Mouse (Mus musculus) liver, embryonic 12.5 days (tissue): Measurements from ENCODE around the gene Csnk1g2. TPM values are rescaled to one million over a fixed set of nuclear protein-coding genes. Genes with fewer than 3 reads are reported as not detected.

Experiments
- ATAC-seq: fragments of 200-750 bp; cut with Nextera tagmentation; 2 replicates; pipeline ENCODE4 v1.8.0; 2017; ENCODE audit warnings: moderate number of reproducible peaks, mild to moderate bottlenecking, moderate library complexity
- H3K27ac ChIP-seq: fragments of 300-500 bp; sonication (generic); 2 replicates; pipeline ENCODE4 v1.5.1; 2016; ENCODE audit warnings: mild to moderate bottlenecking
- H3K27me3 ChIP-seq: fragments of 300-500 bp; sonication (generic); replicated peaks from 2 replicates; pipeline ENCODE4 v1.6.1; 2016; ENCODE audit warnings: mild to moderate bottlenecking, moderate library complexity
- H3K36me3 ChIP-seq: fragments of 300-500 bp; sonication (generic); 2 replicates; pipeline ENCODE4 v1.6.1; 2016; ENCODE audit warnings: mild to moderate bottlenecking, moderate library complexity
- H3K4me1 ChIP-seq: fragments of 300-500 bp; sonication (generic); 2 replicates; pipeline ENCODE4 v1.6.1; 2016
- H3K4me2 ChIP-seq: fragments of 300-500 bp; sonication (generic); 2 replicates; pipeline ENCODE4 v1.6.1; 2016; ENCODE audit warnings: mild to moderate bottlenecking, moderate library complexity
- H3K4me3 ChIP-seq: fragments of 300-500 bp; sonication (generic); 2 replicates; pipeline ENCODE4 v1.5.1; 2016; ENCODE audit warnings: mild to moderate bottlenecking, moderate library complexity
- H3K9ac ChIP-seq: fragments of 300-500 bp; sonication (generic); 2 replicates; pipeline ENCODE4 v1.6.1; 2016; ENCODE audit warnings: mild to moderate bottlenecking, moderate library complexity
- H3K9me3 ChIP-seq: fragments of 300-500 bp; sonication (generic); replicated peaks from 2 replicates; pipeline ENCODE4 v1.6.1; 2016; ENCODE audit warnings: mild to moderate bottlenecking, moderate library complexity
- WGBS: fragments of 180-500 bp; shearing (Covaris S2); methylation state at CpG from one replicate; pipeline ENCODE4 v1.1.7; 2016; ENCODE audit not compliant: insufficient replicate concordance; 5-methylcytosine and 5-hydroxymethylcytosine counted together
- microRNA-seq: library from miRNA; unstranded; fragments of <30 nt; microRNA quantifications from one replicate; pipeline ENCODE4, GENCODE M21; 2017
- polyA plus RNA-seq: library from polyadenylated mRNA; unstranded; fragments of >200 nt; fragmentation: Nextera tagmentation; extraction: Ambion mirVana; gene quantifications from 2 replicates; pipeline ENCODE4 v1.2.1, GENCODE M21; 2016

Gene Csnk1g2
- polyA plus RNA-seq, 1 experiment from 2014 or later = 106 TPM

GRCm38 (mm10) chr10:80679556-80680259 lies 57.1 kb downstream of the Csnk1g2 start:
- H3K36me3 ChIP-seq = peaks cover 16% of the 10 kb centered on the region; the same call in 1 of the 2 replicates
- H3K4me1 ChIP-seq = peaks cover 63% of the 10 kb centered on the region

GRCm38 (mm10) chr10:80680260-80680696 lies 57.6 kb downstream of the Csnk1g2 start:
- peak overlapping the region; percentile 19; the same call in 1 of the 2 replicates for H3K9ac ChIP-seq

More at GRCm38 (mm10) chr10:80679556-80680259, 57.1 kb downstream of the Csnk1g2 start:
- 57% methylated on average over 9 of the region's 9 CpGs for WGBS
- H3K27ac ChIP-seq = peak overlapping the region; percentile 100
- no peak for ATAC-seq
- H3K27me3 ChIP-seq = no peaks in the 10 kb centered on the region
- H3K9ac ChIP-seq = peak overlapping the region; percentile 19
- H3K4me3 ChIP-seq = no peak overlapping the region
- no peaks in the 10 kb centered on the region for H3K9me3 ChIP-seq
- 0 out of 2 replicates have a peak overlapping the region, but pooled peaks have one; percentile 92 for H3K4me2 ChIP-seq

GRCm38 (mm10) chr10:80682003-80682402 lies 59.4 kb downstream of the Csnk1g2 start:
- no peak overlapping the region for H3K4me3 ChIP-seq
- peaks cover 39% of the 10 kb centered on the region for H3K36me3 ChIP-seq
- no peaks in the 10 kb centered on the region for H3K27me3 ChIP-seq
- WGBS = 89% methylated on average over 6 of the region's 6 CpGs
- H3K4me1 ChIP-seq = peaks cover 73% of the 10 kb centered on the region
- H3K9ac ChIP-seq = no peak overlapping the region
- peak overlapping the region; percentile 33; the same call in 1 of the 2 replicates for H3K27ac ChIP-seq
- no peaks in the 10 kb centered on the region for H3K9me3 ChIP-seq
- H3K4me2 ChIP-seq = no peak overlapping the region
- no peak for ATAC-seq

More at GRCm38 (mm10) chr10:80680260-80680696, 57.6 kb downstream of the Csnk1g2 start:
- Histone ChIP-seq H3K27ac (peak overlapping the region; percentile 100), H3K4me1 (peaks cover 63% of the 10 kb centered on the region), H3K4me3 (no peak overlapping the region), H3K9me3 (no peaks in the 10 kb centered on the region), H3K27me3 (no peaks in the 10 kb centered on the region), H3K4me2 (no peak overlapping the region), H3K36me3 (peaks cover 21% of the 10 kb centered on the region)
- WGBS = 63% methylated on average over 2 of the region's 2 CpGs
- ATAC-seq = no peak

- Histone ChIP-seq H3K4me1 (peaks cover 62% of the 10 kb centered on the region), H3K9me3 (no peaks in the 10 kb centered on the region), H3K27ac (peak overlapping the region; percentile 98), H3K36me3 (peaks cover 51% of the 10 kb centered on the region), H3K27me3 (no peaks in the 10 kb centered on the region), H3K4me3 (no peak overlapping the region), H3K4me2 (no peak overlapping the region), H3K9ac (peak overlapping the region; percentile 73; the same call in 1 of the 2 replicates)
- ATAC-seq = no peak
- WGBS = 83% methylated on average over 1 of the region's 1 CpGs
Observed at GRCm38 (mm10) chr10:80683647-80684046, 61.0 kb downstream of the Csnk1g2 start.

GRCm38 (mm10) chr10:80684214-80684613 lies 61.6 kb downstream of the Csnk1g2 start:
- no peak overlapping the region for H3K4me3 ChIP-seq
- H3K4me1 ChIP-seq = peaks cover 56% of the 10 kb centered on the region
- no peaks in the 10 kb centered on the region for H3K27me3 ChIP-seq
- peak overlapping the region; percentile 73 for H3K9ac ChIP-seq
- peak overlapping the region; percentile 67 for H3K4me2 ChIP-seq
- H3K27ac ChIP-seq = peak overlapping the region; percentile 98
- peak; percentile 69 for ATAC-seq
- H3K9me3 ChIP-seq = no peaks in the 10 kb centered on the region
- peaks cover 57% of the 10 kb centered on the region for H3K36me3 ChIP-seq
- 46% methylated on average over 6 of the region's 6 CpGs for WGBS

- H3K4me1 ChIP-seq = peaks cover 48% of the 10 kb centered on the region
- H3K4me3 ChIP-seq = peak overlapping the region; percentile 25
- H3K9ac ChIP-seq = peak overlapping the region; percentile 73
- peaks cover 65% of the 10 kb centered on the region for H3K36me3 ChIP-seq
- WGBS = 26% methylated on average over 4 of the region's 4 CpGs
- no peaks in the 10 kb centered on the region for H3K27me3 ChIP-seq
- no peaks in the 10 kb centered on the region for H3K9me3 ChIP-seq
- peak; percentile 85 for ATAC-seq
- peak overlapping the region; percentile 67 for H3K4me2 ChIP-seq
- H3K27ac ChIP-seq = peak overlapping the region; percentile 98
Observed at GRCm38 (mm10) chr10:80684984-80685383, 62.3 kb downstream of the Csnk1g2 start.

GRCm38 (mm10) chr10:80686617-80687016 lies 64.0 kb downstream of the Csnk1g2 start:
- Histone ChIP-seq H3K4me3 (no peak overlapping the region), H3K27me3 (no peaks in the 10 kb centered on the region), H3K4me2 (no peak overlapping the region), H3K36me3 (peaks cover 81% of the 10 kb centered on the region), H3K27ac (peak overlapping the region; percentile 98), H3K9ac (peak overlapping the region; percentile 1; the same call in 1 of the 2 replicates), H3K4me1 (peaks cover 47% of the 10 kb centered on the region), H3K9me3 (no peaks in the 10 kb centered on the region)
- 76% methylated on average over 3 of the region's 3 CpGs for WGBS
- ATAC-seq = no peak

- no peaks in the 10 kb centered on the region for H3K9me3 ChIP-seq
- H3K4me2 ChIP-seq = no peak overlapping the region
- 51% methylated on average over 5 of the region's 5 CpGs for WGBS
- no peak overlapping the region for H3K4me3 ChIP-seq
- H3K36me3 ChIP-seq = peaks cover 86% of the 10 kb centered on the region
- peak; percentile 36; the same call in 1 of the 2 replicates for ATAC-seq
- 0 out of 2 replicates have a peak overlapping the region, but pooled peaks have one; percentile 37 for H3K27ac ChIP-seq
- no peak overlapping the region for H3K9ac ChIP-seq
- no peaks in the 10 kb centered on the region for H3K27me3 ChIP-seq
- H3K4me1 ChIP-seq = peaks cover 59% of the 10 kb centered on the region
Observed at GRCm38 (mm10) chr10:80687850-80688249, 65.2 kb downstream of the Csnk1g2 start.

Small RNA genes within 50 kb of the gene (microRNA-seq; reads per million reads assigned to microRNA genes)
- not detected for gene Mir6912

Other genes starting within 250 kb of the Csnk1g2 start
- 2.1 TPM in 2 replicates for gene Mex3d, start 235.2 kb upstream of the Csnk1g2 start, polyA plus RNA-seq
- gene Mbd3, start 223.3 kb upstream of the Csnk1g2 start, polyA plus RNA-seq = 134 and 140 TPM in 2 replicates
- gene Uqcr11, start 216.0 kb upstream of the Csnk1g2 start, polyA plus RNA-seq = 594 and 628 TPM in 2 replicates
- gene Tcf3, start 189.2 kb upstream of the Csnk1g2 start, polyA plus RNA-seq = 110 and 115 TPM in 2 replicates
- gene Onecut3, start 128.0 kb upstream of the Csnk1g2 start, polyA plus RNA-seq = 0.29 and 0.33 TPM in 2 replicates
- gene Atp8b3, start 83.7 kb upstream of the Csnk1g2 start, polyA plus RNA-seq = 0.02 and 0.08 TPM in 2 replicates
- gene Rexo1, start 61.3 kb upstream of the Csnk1g2 start, polyA plus RNA-seq = 23.2 and 23.9 TPM in 2 replicates
- gene Klf16, start 45.5 kb upstream of the Csnk1g2 start, polyA plus RNA-seq = 24.0 and 24.7 TPM in 2 replicates
- 86.4 and 88.9 TPM in 2 replicates for gene Abhd17a, start 32.5 kb upstream of the Csnk1g2 start, polyA plus RNA-seq
- 63.3 and 65.2 TPM in 2 replicates for gene Scamp4, start 20.0 kb upstream of the Csnk1g2 start, polyA plus RNA-seq
- gene Adat3, start 20.0 kb upstream of the Csnk1g2 start, polyA plus RNA-seq = 7.0 and 7.4 TPM in 2 replicates
- gene Gm49322, start 16.8 kb upstream of the Csnk1g2 start, polyA plus RNA-seq = 2.6 and 3.0 TPM in 2 replicates
- 26.0 and 27.3 TPM in 2 replicates for gene Btbd2, start 34.2 kb downstream of the Csnk1g2 start, polyA plus RNA-seq
- gene Mknk2, start 55.3 kb downstream of the Csnk1g2 start, polyA plus RNA-seq = 124 and 125 TPM in 2 replicates
- gene Mob3a, start 79.1 kb downstream of the Csnk1g2 start, polyA plus RNA-seq = 43.9 and 45.3 TPM in 2 replicates
- gene Izumo4, start 79.3 kb downstream of the Csnk1g2 start, polyA plus RNA-seq = 10.1 and 10.6 TPM in 2 replicates
- gene Ap3d1, start 119.4 kb downstream of the Csnk1g2 start, polyA plus RNA-seq = 36.5 and 38.2 TPM in 2 replicates
- 15.7 TPM in 2 replicates for gene Dot1l, start 132.4 kb downstream of the Csnk1g2 start, polyA plus RNA-seq
- 53.5 and 54.1 TPM in 2 replicates for gene Sf3a2, start 175.4 kb downstream of the Csnk1g2 start, polyA plus RNA-seq
- 134 and 137 TPM in 2 replicates for gene Plekhj1, start 175.8 kb downstream of the Csnk1g2 start, polyA plus RNA-seq
- gene Amh, start 182.4 kb downstream of the Csnk1g2 start, polyA plus RNA-seq = 0.07 TPM in 1 of 2 replicates, not detected in the other
- gene Jsrp1, start 190.7 kb downstream of the Csnk1g2 start, polyA plus RNA-seq = 0.18 and 0.46 TPM in 2 replicates
- 1,528 and 1,635 TPM in 2 replicates for gene Oaz1, start 203.8 kb downstream of the Csnk1g2 start, polyA plus RNA-seq
- gene Lingo3, start 221.2 kb downstream of the Csnk1g2 start, polyA plus RNA-seq = not detected in 2 replicates
- gene Lsm7, start 232.4 kb downstream of the Csnk1g2 start, polyA plus RNA-seq = 235 and 245 TPM in 2 replicates
- gene Sppl2b, start 232.4 kb downstream of the Csnk1g2 start, polyA plus RNA-seq = 66.1 and 70.5 TPM in 2 replicates
- gene Tmprss9, start 249.0 kb downstream of the Csnk1g2 start, polyA plus RNA-seq = 0.04 and 0.05 TPM in 2 replicates